Mouse (Mus musculus) heart, embryonic 11.5 days (tissue): ENCODE measurements around the gene Kir3dl1. TPM values are rescaled to one million over a fixed set of nuclear protein-coding genes. Genes with fewer than 3 reads are reported as not detected.
"Not testable (repeated sequence)": the region's sequence is repeated elsewhere in the genome, so short reads cannot be mapped to it uniquely, and the experiment has no call there.

Source experiments
- ATAC-seq: fragments of 200-750 bp; cut with Nextera tagmentation; replicated peaks from 2 replicates; pipeline ENCODE4 v1.8.0; 2017; ENCODE audit warnings: moderate library complexity; ENCODE audit not compliant: insufficient number of reproducible peaks, low FRiP score, low TSS enrichment
- H3K27ac ChIP-seq: fragments of 300-500 bp; sonication (generic); 2 replicates; pipeline ENCODE4 v1.5.1; 2014; ENCODE audit warnings: mild to moderate bottlenecking, low read depth, low read length
- H3K27me3 ChIP-seq: fragments of 300-500 bp; sonication (generic); 2 replicates; pipeline ENCODE4 v1.6.1; 2014; ENCODE audit warnings: mild to moderate bottlenecking, low read length, mixed read lengths; ENCODE audit not compliant: control insufficient read depth, insufficient read depth
- H3K36me3 ChIP-seq: fragments of 300-500 bp; sonication (generic); 2 replicates; pipeline ENCODE4 v1.6.1; 2014; ENCODE audit warnings: mild to moderate bottlenecking, low read length, moderate library complexity, mixed read lengths; ENCODE audit not compliant: control insufficient read depth, insufficient read depth
- H3K4me1 ChIP-seq: fragments of 300-500 bp; sonication (generic); 2 replicates; pipeline ENCODE4 v1.6.1; 2014; ENCODE audit warnings: low read length; ENCODE audit not compliant: control insufficient read depth, insufficient read depth
- H3K4me2 ChIP-seq: fragments of 300-500 bp; sonication (generic); 2 replicates; pipeline ENCODE4 v1.6.1; 2014; ENCODE audit warnings: mild to moderate bottlenecking, moderate library complexity
- H3K4me3 ChIP-seq: fragments of 300-500 bp; sonication (generic); 2 replicates; pipeline ENCODE4 v1.5.1; 2014; ENCODE audit warnings: low read depth, low read length
- H3K9ac ChIP-seq: fragments of 300-500 bp; sonication (generic); 2 replicates; pipeline ENCODE4 v1.6.1; 2014; ENCODE audit warnings: mild to moderate bottlenecking, low read depth, low read length, moderate library complexity
- H3K9me3 ChIP-seq: fragments of 300-500 bp; sonication (generic); replicated peaks from 2 replicates; pipeline ENCODE4 v1.6.1; 2016; ENCODE audit warnings: low read length; ENCODE audit not compliant: control insufficient read depth
- WGBS: fragments of 180-500 bp; shearing (Covaris S2); extraction: QIAGEN DNeasy Blood & Tissue Kit; methylation state at CpG from one replicate; pipeline ENCODE4 v1.1.7; 2014; ENCODE audit not compliant: insufficient replicate concordance; 5-methylcytosine and 5-hydroxymethylcytosine counted together
- polyA plus RNA-seq: library from polyadenylated mRNA; unstranded; fragments of >200 nt; fragmentation: Nextera tagmentation; extraction: Ambion mirVana; gene quantifications from 2 replicates; pipeline ENCODE4 v1.2.1, GENCODE M21; 2014

Gene Kir3dl1
- not detected in 2 replicates for polyA plus RNA-seq

- not testable (repeated sequence) for H3K4me2 ChIP-seq, H3K27me3 ChIP-seq, H3K9ac ChIP-seq, H3K4me1 ChIP-seq, H3K4me3 ChIP-seq, H3K27ac ChIP-seq, ATAC-seq, H3K36me3 ChIP-seq, H3K9me3 ChIP-seq
- 66% methylated on average over 4 of the region's 4 CpGs for WGBS
Measured at GRCm38 (mm10) chrX:136517699-136518098, at the start of gene Kir3dl1. Gene Kir3dl1, plus strand, starts transcription at chrX:136517999.

GRCm38 (mm10) chrX:136543956-136544355 is 26.2 kb downstream of the Kir3dl1 start, which contains the start of gene Kir3dl2:
Gene Kir3dl2, minus strand, starts transcription at chrX:136544056.
- not testable (repeated sequence) for H3K9me3 ChIP-seq, H3K27me3 ChIP-seq, H3K36me3 ChIP-seq, H3K27ac ChIP-seq, ATAC-seq, H3K9ac ChIP-seq, H3K4me2 ChIP-seq, H3K4me1 ChIP-seq, H3K4me3 ChIP-seq
- 65% methylated on average over 1 of the region's 1 CpGs for WGBS

- H3K27ac ChIP-seq, ATAC-seq, H3K4me3 ChIP-seq, H3K9ac ChIP-seq, H3K9me3 ChIP-seq, H3K4me1 ChIP-seq, H3K27me3 ChIP-seq, H3K4me2 ChIP-seq, H3K36me3 ChIP-seq: not testable (repeated sequence)
- WGBS, result 86% methylated on average over 9 of the region's 9 CpGs
Measured at GRCm38 (mm10) chrX:136569094-136569493, 51.3 kb downstream of the Kir3dl1 start.

Other genes with a start within 250 kb of the Kir3dl1 start
- 780 and 783 TPM in 2 replicates for gene Bex3, start 247.7 kb upstream of the Kir3dl1 start, polyA plus RNA-seq
- not detected in 2 replicates for gene Kir3dl2, start 26.1 kb downstream of the Kir3dl1 start, polyA plus RNA-seq
- 1.2 and 2.1 TPM in 2 replicates for gene Tceal3, start 72.8 kb downstream of the Kir3dl1 start, polyA plus RNA-seq
- 7.3 and 7.6 TPM in 2 replicates for gene Tceal1, start 190.0 kb downstream of the Kir3dl1 start, polyA plus RNA-seq
- 449 and 475 TPM in 2 replicates for gene Morf4l2, start 225.7 kb downstream of the Kir3dl1 start, polyA plus RNA-seq